Mouse (Mus musculus) urinary bladder, postnatal 25 days (tissue): ENCODE data around the gene Gm28490.
"Not testable (repeated sequence)": the region's sequence is repeated elsewhere in the genome, so short reads cannot be mapped to it uniquely, and the experiment has no call there.

ENCODE experiments used
- DNase-seq: peaks from one replicate; pipeline ENCODE4 v3.0.0; 2022; ENCODE audit warnings: low spot score

Gm28490 gene

GRCm38 (mm10) chrY:31634656-31635055 lies at the start of gene Gm28490:
TSS of gene Gm28490 (minus strand) at chrY:31634756.
- DNase-seq, result not testable (repeated sequence)
